Mouse (Mus musculus) liver, postnatal 0 days (tissue): Measurements from ENCODE around the gene Cdca8.

Source experiments
- CTCF ChIP-seq: sonication (generic); IDR thresholded peaks from 2 replicates; pipeline ENCODE4 v1.5.1; 2016; ENCODE audit warnings: antibody characterized with exemption, low read depth
- EP300 ChIP-seq: IDR thresholded peaks from 2 replicates; pipeline ENCODE4 v1.6.1; 2016; ENCODE audit warnings: antibody characterized with exemption, low read depth, mild to moderate bottlenecking

DNA sequence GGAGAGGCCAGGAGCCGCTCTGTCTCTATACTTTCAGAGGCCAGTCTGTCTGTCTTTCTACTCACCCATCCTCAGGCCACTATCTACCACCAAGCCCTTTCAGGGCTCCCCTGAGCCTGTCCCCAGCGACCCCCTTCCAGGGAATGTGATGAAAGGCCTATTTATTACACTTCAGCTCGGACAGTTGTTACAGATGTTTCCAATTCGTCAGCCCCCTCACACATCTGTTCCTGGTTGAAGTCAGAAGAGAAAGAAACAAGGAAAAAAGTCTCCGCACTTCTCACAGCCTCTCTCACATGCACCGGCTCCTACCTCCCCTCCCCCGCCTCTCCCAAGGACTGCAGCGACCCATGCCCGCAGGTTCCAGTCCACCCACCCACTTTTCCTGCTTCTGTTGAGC is 33.2 kb upstream of the Cdca8 start:
- TF ChIP-seq CTCF (no peak), EP300 (no peak)
